Mouse (Mus musculus) forebrain, embryonic 12.5 days (tissue): ENCODE measurements around the gene Srsf1. TPM values are rescaled to one million over a fixed set of nuclear protein-coding genes. Genes with fewer than 3 reads are reported as not detected.

Experiments used
- ATAC-seq: fragments of 200-750 bp; cut with Nextera tagmentation; 2 replicates; pipeline ENCODE4 v1.8.0; 2017; ENCODE audit warnings: moderate TSS enrichment; ENCODE audit not compliant: low FRiP score
- H3K27ac ChIP-seq: fragments of 300-500 bp; sonication (generic); 2 replicates; pipeline ENCODE4 v1.5.1; 2016; ENCODE audit warnings: mild to moderate bottlenecking
- H3K27me3 ChIP-seq: fragments of 300-500 bp; sonication (generic); 2 replicates; pipeline ENCODE4 v1.6.1; 2016; ENCODE audit warnings: mild to moderate bottlenecking
- H3K36me3 ChIP-seq: fragments of 300-500 bp; sonication (generic); replicated peaks from 2 replicates; pipeline ENCODE4 v1.6.1; 2016; ENCODE audit warnings: mild to moderate bottlenecking
- H3K4me1 ChIP-seq: fragments of 300-500 bp; sonication (generic); 2 replicates; pipeline ENCODE4 v1.6.1; 2016
- H3K4me2 ChIP-seq: fragments of 300-500 bp; sonication (generic); 2 replicates; pipeline ENCODE4 v1.6.1; 2016; ENCODE audit warnings: mild to moderate bottlenecking, moderate library complexity
- H3K4me3 ChIP-seq: fragments of 300-500 bp; sonication (generic); replicated peaks from 2 replicates; pipeline ENCODE4 v1.5.1; 2016; ENCODE audit warnings: mild to moderate bottlenecking
- H3K9ac ChIP-seq: fragments of 300-500 bp; sonication (generic); 2 replicates; pipeline ENCODE4 v1.6.1; 2016; ENCODE audit warnings: mild to moderate bottlenecking
- H3K9me3 ChIP-seq: fragments of 300-500 bp; sonication (generic); 2 replicates; pipeline ENCODE4 v1.6.1; 2016
- WGBS: fragments of 180-500 bp; shearing (Covaris S2); methylation state at CpG from one replicate; pipeline ENCODE4 v1.1.7; 2016; 5-methylcytosine and 5-hydroxymethylcytosine counted together
- polyA plus RNA-seq: library from polyadenylated mRNA; unstranded; fragments of >200 nt; fragmentation: Nextera tagmentation; extraction: Ambion mirVana; gene quantifications from 2 replicates; pipeline ENCODE4 v1.2.1, GENCODE M21; 2016

Gene Srsf1
- polyA plus RNA-seq, 1 experiment from 2014 or later = 564 TPM

- Histone ChIP-seq H3K4me2 (no peak overlapping the region), H3K4me1 (peaks cover 25% of the 10 kb centered on the region), H3K9ac (no peak overlapping the region), H3K9me3 (no peaks in the 10 kb centered on the region), H3K4me3 (no peak overlapping the region), H3K27me3 (no peaks in the 10 kb centered on the region), H3K36me3 (peaks cover 11% of the 10 kb centered on the region), H3K27ac (no peak overlapping the region)
- WGBS = 72% methylated on average over 5 of the region's 5 CpGs
- ATAC-seq = no peak
These were observed 42.0 kb downstream of the Srsf1 start for GRCm38 (mm10) chr11:88089150-88089549.

- WGBS = 77% methylated on average over 5 of the region's 5 CpGs
- Histone ChIP-seq H3K27me3 (no peaks in the 10 kb centered on the region), H3K4me3 (no peak overlapping the region), H3K9ac (no peak overlapping the region), H3K36me3 (peaks cover 4% of the 10 kb centered on the region; the same call in 1 of the 2 replicates), H3K4me2 (no peak overlapping the region), H3K4me1 (peaks cover 25% of the 10 kb centered on the region), H3K27ac (no peak overlapping the region), H3K9me3 (no peaks in the 10 kb centered on the region)
- ATAC-seq = no peak
These were observed 43.1 kb downstream of the Srsf1 start for GRCm38 (mm10) chr11:88090293-88090692.

DNA sequence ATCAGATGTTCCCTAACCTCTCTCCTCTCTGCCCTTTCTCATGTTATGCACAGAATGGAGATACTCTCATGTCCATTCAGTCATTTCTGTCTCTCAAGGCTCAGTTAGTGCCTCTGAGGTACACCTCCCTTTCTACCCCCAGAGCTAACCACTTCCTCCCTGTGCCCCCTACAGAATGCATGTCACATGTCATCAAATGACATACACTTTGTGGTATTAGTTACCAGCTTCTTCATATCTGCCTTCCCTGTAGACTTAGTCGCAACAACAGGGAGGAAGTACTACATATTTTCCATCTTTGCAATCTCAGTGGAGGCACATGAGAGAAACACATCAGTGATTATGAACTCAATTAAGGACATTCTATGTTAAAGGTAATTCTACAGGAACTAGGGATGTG lies 44.8 kb downstream of the Srsf1 start:
- H3K4me3 ChIP-seq = no peak overlapping the region
- WGBS = 93% methylated on average over 1 of the region's 1 CpGs
- no peaks in the 10 kb centered on the region for H3K9me3 ChIP-seq
- H3K27ac ChIP-seq = no peak overlapping the region
- no peaks in the 10 kb centered on the region for H3K36me3 ChIP-seq
- no peak overlapping the region for H3K4me2 ChIP-seq
- peaks cover 14% of the 10 kb centered on the region for H3K4me1 ChIP-seq
- no peak for ATAC-seq
- H3K9ac ChIP-seq = no peak overlapping the region
- H3K27me3 ChIP-seq = peaks cover 5% of the 10 kb centered on the region; the same call in 1 of the 2 replicates

DNA sequence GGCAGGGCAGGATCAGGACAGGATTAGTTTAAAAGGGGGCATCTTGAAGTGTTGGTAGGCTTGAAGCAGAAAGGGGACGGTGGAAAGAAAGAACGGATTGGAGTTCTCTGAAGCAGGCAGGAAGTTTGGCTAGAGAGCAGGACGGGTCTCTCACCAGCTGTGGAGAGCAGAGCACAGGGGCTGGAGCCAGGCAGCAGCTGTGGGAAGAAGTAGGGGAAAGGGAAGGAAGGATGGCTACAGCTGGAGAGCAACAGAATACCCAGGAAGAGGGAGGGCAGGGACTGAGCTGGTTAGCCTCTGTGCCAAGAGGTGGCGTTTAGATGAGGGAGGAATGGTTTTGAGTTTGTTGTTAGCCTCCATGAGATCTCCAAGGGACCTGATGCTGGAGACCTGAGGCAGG lies 50.0 kb downstream of the Srsf1 start:
- no peak for ATAC-seq
- H3K27ac ChIP-seq = no peak overlapping the region
- peaks cover 19% of the 10 kb centered on the region; the same call in 1 of the 2 replicates for H3K27me3 ChIP-seq
- no peaks in the 10 kb centered on the region for H3K36me3 ChIP-seq
- WGBS = 28% methylated on average over 4 of the region's 4 CpGs
- H3K9ac ChIP-seq = 0 out of 2 replicates have a peak overlapping the region, but pooled peaks have one; percentile 33
- H3K4me2 ChIP-seq = no peak overlapping the region
- peaks cover 37% of the 10 kb centered on the region for H3K4me1 ChIP-seq
- no peak overlapping the region for H3K4me3 ChIP-seq
- H3K9me3 ChIP-seq = no peaks in the 10 kb centered on the region

- peak within 1 kb of the TSS; percentile 92 for H3K27ac ChIP-seq
- H3K4me3 ChIP-seq = peak within 1 kb of the TSS; percentile 91
- ATAC-seq = no peak
- peaks cover 19% of the 10 kb centered on the region; the same call in 1 of the 2 replicates for H3K27me3 ChIP-seq
- H3K4me2 ChIP-seq = peak within 1 kb of the TSS; percentile 88
- no peaks in the 10 kb centered on the region for H3K9me3 ChIP-seq
- H3K4me1 ChIP-seq = peaks cover 37% of the 10 kb centered on the region
- H3K9ac ChIP-seq = peak within 1 kb of the TSS; percentile 98
- no peaks in the 10 kb centered on the region for H3K36me3 ChIP-seq
- 28% methylated on average over 17 of the region's 17 CpGs for WGBS
These were observed 51.0 kb downstream of the Srsf1 start, which contains the start of gene Cuedc1 for GRCm38 (mm10) chr11:88098021-88098729. Gene Cuedc1 (plus strand): TSS chr11:88098058.

DNA sequence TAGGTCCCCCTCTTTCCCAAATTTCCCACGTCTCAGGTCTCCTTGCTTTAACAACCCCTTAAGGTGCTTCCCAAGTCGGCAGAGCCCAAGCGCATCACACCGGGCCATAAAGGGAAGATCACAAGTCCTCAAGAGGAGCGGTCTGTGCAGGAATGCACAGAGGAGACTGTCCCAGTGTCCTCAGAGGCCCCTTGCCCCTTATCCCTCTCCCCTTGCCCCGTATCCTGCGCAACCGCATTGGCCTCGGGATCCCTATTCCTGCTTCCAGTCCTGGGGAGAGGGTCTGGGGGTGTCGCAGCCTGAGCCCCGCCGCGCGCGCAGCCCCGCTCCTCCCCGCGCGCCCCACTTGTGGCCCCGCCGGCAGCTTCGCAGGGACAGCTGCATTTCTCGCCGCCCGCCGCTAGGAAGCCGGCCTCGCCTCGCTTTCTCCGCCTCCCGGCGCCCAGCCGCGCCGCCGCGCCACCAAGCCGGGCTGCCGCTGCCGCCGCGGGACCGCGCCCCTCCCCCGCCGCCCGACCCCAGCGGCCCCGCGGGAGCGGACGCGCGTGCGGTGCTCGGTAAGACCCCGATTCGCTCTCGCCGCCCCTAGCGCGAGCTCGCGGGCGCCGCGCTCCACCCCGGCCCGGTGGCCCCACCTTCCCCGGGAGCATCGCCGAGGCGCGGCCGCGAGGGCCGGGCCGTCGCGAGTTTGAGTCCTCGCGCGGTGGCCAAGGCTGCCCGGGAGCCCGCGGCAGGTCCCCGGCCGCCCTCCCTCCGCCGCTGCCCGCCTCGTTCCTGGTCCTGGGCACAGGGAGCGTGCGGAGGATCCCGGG lies 51.8 kb downstream of the Srsf1 start:
- Histone ChIP-seq H3K4me1 (peaks cover 37% of the 10 kb centered on the region), H3K27ac (peak overlapping the region; percentile 92), H3K36me3 (no peaks in the 10 kb centered on the region), H3K4me3 (peak overlapping the region; percentile 91), H3K27me3 (peaks cover 19% of the 10 kb centered on the region; the same call in 1 of the 2 replicates), H3K9me3 (no peaks in the 10 kb centered on the region), H3K4me2 (peak overlapping the region; percentile 88), H3K9ac (peak overlapping the region; percentile 98)
- under 1% methylated on average over 85 of the region's 95 CpGs for WGBS
- ATAC-seq = peak; percentile 79

DNA sequence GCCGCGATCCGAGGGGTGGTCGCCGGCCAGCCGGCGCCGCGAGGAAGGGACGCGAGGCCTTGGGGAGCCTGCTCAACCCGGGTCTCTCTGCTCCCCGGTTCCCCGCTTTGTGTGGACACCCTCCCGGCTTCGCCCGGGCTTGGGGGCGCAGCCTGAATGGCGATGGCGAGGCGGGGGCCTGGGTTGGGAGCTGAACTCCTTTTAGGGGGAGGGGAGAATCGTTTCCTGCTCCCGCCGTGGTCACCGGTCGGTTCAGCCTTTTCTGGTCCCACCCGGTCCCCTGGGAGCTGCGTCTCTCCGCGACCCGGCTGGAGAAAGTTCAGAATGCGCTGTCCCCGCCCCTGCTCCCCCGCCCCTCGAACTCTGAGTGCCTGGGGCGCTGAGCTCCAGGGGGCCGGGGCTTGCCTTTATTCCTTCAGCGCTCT lies 52.4 kb downstream of the Srsf1 start:
- no peaks in the 10 kb centered on the region for H3K36me3 ChIP-seq
- H3K4me2 ChIP-seq = peak overlapping the region; percentile 88
- peak overlapping the region; percentile 98 for H3K9ac ChIP-seq
- peak overlapping the region; percentile 92 for H3K27ac ChIP-seq
- H3K9me3 ChIP-seq = no peaks in the 10 kb centered on the region
- peaks cover 19% of the 10 kb centered on the region; the same call in 1 of the 2 replicates for H3K27me3 ChIP-seq
- under 1% methylated on average over 38 of the region's 38 CpGs for WGBS
- peak overlapping the region; percentile 91 for H3K4me3 ChIP-seq
- peak; percentile 73 for ATAC-seq
- H3K4me1 ChIP-seq = peaks cover 37% of the 10 kb centered on the region

- Histone ChIP-seq H3K4me1 (peaks cover 37% of the 10 kb centered on the region), H3K27me3 (peaks cover 19% of the 10 kb centered on the region; the same call in 1 of the 2 replicates), H3K4me3 (peak overlapping the region; percentile 91), H3K9me3 (no peaks in the 10 kb centered on the region), H3K36me3 (no peaks in the 10 kb centered on the region), H3K9ac (peak overlapping the region; percentile 98), H3K4me2 (peak overlapping the region; percentile 88), H3K27ac (no peak overlapping the region)
- no peak for ATAC-seq
- 36% methylated on average over 4 of the region's 4 CpGs for WGBS
These were observed 53.0 kb downstream of the Srsf1 start for GRCm38 (mm10) chr11:88100170-88100569.

Other genes with a start within 250 kb of the Srsf1 start
- gene Lpo, start 219.1 kb upstream of the Srsf1 start, polyA plus RNA-seq = 0.19 and 0.33 TPM in 2 replicates
- gene Mks1, start 194.2 kb upstream of the Srsf1 start, polyA plus RNA-seq = 16.0 and 19.6 TPM in 2 replicates
- 0.14 and 0.20 TPM in 2 replicates for gene Epx, start 171.8 kb upstream of the Srsf1 start, polyA plus RNA-seq
- not detected in 2 replicates for gene Olfr462, start 155.1 kb upstream of the Srsf1 start, polyA plus RNA-seq
- gene Olfr463, start 150.0 kb upstream of the Srsf1 start, polyA plus RNA-seq = not detected in 2 replicates
- gene Olfr464, start 126.4 kb upstream of the Srsf1 start, polyA plus RNA-seq = not detected in 2 replicates
- gene Dynll2, start 59.8 kb upstream of the Srsf1 start, polyA plus RNA-seq = 34.7 and 36.2 TPM in 2 replicates
- gene Vezf1, start 20.9 kb downstream of the Srsf1 start, polyA plus RNA-seq = 84.8 and 91.5 TPM in 2 replicates
- gene Cuedc1, start 50.7 kb downstream of the Srsf1 start, polyA plus RNA-seq = 41.1 and 42.5 TPM in 2 replicates
- gene Mrps23, start 157.0 kb downstream of the Srsf1 start, polyA plus RNA-seq = 62.0 and 67.5 TPM in 2 replicates
- 0.38 and 0.42 TPM in 2 replicates for gene Ccdc182, start 246.7 kb downstream of the Srsf1 start, polyA plus RNA-seq